Mouse (Mus musculus): Measurements from ENCODE around the gene Sox1.

DNA sequence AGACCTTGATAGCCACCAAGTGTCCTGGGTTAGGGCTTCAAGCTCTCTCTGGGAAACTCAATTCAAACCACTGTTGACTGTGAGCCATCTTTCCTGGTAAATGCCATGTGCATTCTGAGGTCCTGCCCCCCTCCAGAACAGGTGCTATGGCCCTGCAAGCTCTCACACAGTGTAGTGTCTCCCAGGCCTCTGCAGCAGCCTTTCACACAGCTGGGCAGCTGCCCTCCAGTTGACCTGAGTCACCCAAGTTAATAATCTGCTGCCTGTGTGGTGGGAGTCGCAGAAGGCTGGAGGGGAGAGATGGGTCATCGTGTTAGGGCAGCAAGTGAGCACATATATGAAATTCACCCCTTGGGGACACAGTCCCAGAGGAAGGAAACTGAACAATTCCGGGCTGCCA lies 14.9 kb downstream of the Sox1 start:
- TF ChIP-seq NANOG (IDR thresholded peaks at IDR 0.05; ENCODE audit: borderline replicate concordance, low read length) (no peak), CTCF (conservative IDR thresholded peaks at IDR 0.05; ENCODE audit: low read length) (no peak), POU5F1 (IDR thresholded peaks at IDR 0.05; ENCODE audit: borderline replicate concordance, low read length) (no peak)
